Mouse (Mus musculus) liver, adult (tissue): Measurements from ENCODE around the gene Add3.

Experiments used
- GATA4 ChIP-seq: IDR thresholded peaks from 2 replicates; pipeline ENCODE4 v1.6.1; 2014; ENCODE audit warnings: mild to moderate bottlenecking, low read length; ENCODE audit not compliant: insufficient replicate concordance

Gene Add3

GRCm38 (mm10) chr19:53221186-53221585, 80.9 kb downstream of the Add3 start:
- no peak for TF ChIP-seq GATA4

- TF ChIP-seq GATA4: no peak
These were observed 86.4 kb downstream of the Add3 start for GRCm38 (mm10) chr19:53226651-53227050.

- TF ChIP-seq GATA4: no peak
These were observed 88.0 kb downstream of the Add3 start for GRCm38 (mm10) chr19:53228064-53228794.

- TF ChIP-seq GATA4: no peak
These were observed 90.9 kb downstream of the Add3 start for GRCm38 (mm10) chr19:53230942-53231815.

- no peak for TF ChIP-seq GATA4
These were observed 93.3 kb downstream of the Add3 start for GRCm38 (mm10) chr19:53233586-53233985.

GRCm38 (mm10) chr19:53241806-53242205, 101.6 kb downstream of the Add3 start:
- TF ChIP-seq GATA4: no peak

- no peak for TF ChIP-seq GATA4
These were observed 103.7 kb downstream of the Add3 start for GRCm38 (mm10) chr19:53243956-53244355.

GRCm38 (mm10) chr19:53247558-53247957, 107.3 kb downstream of the Add3 start:
- TF ChIP-seq GATA4: no peak

GRCm38 (mm10) chr19:53248023-53248494, 107.8 kb downstream of the Add3 start:
- TF ChIP-seq GATA4: no peak

- TF ChIP-seq GATA4: no peak
These were observed 110.8 kb downstream of the Add3 start for GRCm38 (mm10) chr19:53251015-53251414.

- TF ChIP-seq GATA4: no peak
These were observed 111.4 kb downstream of the Add3 start for GRCm38 (mm10) chr19:53251656-53252055.

GRCm38 (mm10) chr19:53252111-53253028, 112.1 kb downstream of the Add3 start:
- no peak for TF ChIP-seq GATA4

GRCm38 (mm10) chr19:53256361-53256760, 116.1 kb downstream of the Add3 start:
- TF ChIP-seq GATA4: no peak

GRCm38 (mm10) chr19:53256991-53257594, 116.8 kb downstream of the Add3 start:
- no peak for TF ChIP-seq GATA4
